Mouse (Mus musculus) adrenal gland, adult (tissue): ENCODE measurements around the gene Hagh.

ENCODE experiments used
- DNase-seq, 2 experiments: peaks; one replicate each; pipeline ENCODE4 v3.0.0; 2022 to 2023; ENCODE audit warnings: low spot score in 1 of 2; ENCODE audit not compliant: inconsistent age in 2 of 2

Gene Hagh

DNA sequence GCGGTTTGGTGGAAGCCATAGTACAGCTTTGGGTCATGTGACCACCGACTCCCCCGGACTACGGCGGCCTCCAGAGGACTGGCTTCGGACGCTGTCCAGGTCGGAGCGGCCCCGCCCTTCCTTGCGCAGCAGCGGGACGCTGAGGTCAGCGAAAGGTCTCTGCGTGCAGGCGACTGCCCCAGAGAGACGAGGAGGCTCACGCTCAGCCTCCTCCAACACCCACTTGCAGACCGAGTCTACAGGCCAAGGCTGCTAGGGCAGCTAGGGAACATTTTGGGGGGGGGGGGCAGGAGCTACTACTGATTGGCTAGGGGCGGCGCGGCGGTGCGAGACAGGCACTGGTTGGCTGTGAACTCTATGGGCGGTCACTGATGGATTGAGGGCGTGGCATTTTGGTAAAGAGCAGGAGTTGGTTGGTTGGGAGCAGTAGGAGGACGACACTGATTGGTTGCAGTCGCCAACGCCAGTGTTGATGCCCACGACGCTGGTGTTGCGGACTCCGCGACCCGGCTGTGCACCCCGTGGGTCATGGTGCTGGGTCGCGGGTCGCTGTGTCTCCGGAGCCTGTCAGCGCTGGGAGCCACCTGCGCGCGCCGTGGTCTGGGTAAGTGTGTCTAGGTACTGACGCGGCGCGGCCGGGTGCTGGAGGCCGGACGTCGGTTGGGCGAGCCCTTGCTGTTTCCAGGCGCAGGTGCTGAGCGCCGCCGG lies 10.3 kb downstream of the Hagh start, which contains the start of gene Fahd1:
Gene Fahd1, minus strand, starts transcription at position 300 of the 708 bp plus-strand sequence.
- peak; percentile 97 to 99 for DNase-seq

DNA sequence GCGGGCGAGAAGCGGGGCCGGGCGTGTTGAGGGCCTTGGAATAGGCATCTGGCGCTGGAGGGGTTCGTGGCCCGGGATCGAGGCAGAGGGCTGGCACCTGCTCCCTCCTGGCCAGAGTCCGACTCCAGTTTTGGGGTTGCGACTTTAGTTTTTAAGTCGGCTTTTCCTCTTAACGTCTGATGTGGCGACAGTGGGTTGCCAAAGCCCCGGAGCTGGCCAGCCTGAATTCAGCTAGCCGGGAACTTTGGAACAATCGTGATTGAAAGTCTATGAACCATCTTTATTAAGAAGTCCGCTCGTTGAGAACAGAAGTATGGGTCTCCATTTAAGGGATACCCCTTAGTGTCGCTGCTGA lies 10.8 kb downstream of the Hagh start:
- no peak for DNase-seq

DNA sequence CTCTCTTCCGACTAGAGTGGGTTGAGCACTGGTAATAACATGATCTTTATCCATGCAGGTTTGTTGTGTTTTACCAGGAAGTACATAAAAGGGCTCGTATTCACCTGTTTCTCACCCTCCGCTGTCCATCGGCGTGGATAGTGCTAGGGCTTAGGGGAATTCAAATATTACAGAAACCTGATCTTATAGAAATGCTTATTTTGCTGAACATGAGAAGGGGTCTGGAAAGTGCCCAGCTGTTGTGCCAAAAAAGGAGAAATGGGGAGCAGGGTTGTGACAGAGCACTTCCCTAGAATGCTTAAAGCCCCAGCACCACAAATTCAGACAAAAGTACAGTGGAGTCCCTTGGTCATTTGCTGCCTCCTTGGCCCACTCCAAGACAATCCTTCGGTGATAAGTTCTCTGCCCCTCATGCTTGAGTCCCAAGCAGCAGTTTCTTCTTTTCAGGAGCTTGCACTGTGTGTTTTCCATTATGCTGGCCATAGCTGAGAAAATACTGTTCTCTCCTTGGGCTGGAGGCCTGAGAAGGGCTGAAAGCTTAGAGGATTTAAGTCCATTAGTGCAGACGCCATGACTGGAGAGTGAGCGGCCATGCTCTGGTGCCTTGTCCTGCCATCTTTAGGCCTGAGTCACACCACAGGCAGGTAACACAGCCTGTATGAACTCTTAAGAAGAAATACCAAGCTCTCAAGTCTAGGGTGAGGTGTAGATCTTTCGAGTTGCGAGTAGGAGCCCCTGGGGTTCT lies 11.6 kb downstream of the Hagh start:
- DNase-seq, result no peak

DNA sequence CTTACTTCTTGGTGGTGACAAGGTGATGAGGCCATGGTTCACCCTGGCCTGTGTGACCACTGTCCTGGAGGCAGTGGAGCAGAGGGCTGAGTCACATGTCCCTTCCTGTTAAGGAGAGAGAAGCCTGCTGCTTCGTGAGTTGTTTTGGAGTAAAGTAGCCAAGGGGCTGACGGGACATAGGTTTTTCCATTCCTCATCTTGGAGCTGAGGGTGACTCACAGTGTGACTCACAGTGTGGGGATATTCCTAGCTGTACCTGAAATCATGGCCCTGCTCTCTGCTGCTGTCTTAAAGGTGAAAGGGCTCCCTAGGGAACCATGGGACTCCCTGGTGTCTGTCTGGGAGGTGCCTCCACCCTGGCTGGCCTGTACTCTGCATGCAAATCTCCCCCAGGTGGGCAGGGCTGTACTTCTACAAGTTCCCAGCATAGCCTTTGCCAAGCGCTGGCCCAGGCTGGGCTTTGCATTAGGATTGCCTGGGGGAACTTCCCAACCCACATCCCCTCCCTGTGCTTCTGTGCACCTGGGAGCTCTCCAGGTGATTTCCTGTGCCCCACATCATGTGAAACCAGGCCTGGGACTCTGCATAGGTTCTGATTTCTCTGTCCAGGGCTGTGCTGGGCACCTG lies 16.0 kb downstream of the Hagh start:
- peak; percentile 39 to 63 for DNase-seq

DNA sequence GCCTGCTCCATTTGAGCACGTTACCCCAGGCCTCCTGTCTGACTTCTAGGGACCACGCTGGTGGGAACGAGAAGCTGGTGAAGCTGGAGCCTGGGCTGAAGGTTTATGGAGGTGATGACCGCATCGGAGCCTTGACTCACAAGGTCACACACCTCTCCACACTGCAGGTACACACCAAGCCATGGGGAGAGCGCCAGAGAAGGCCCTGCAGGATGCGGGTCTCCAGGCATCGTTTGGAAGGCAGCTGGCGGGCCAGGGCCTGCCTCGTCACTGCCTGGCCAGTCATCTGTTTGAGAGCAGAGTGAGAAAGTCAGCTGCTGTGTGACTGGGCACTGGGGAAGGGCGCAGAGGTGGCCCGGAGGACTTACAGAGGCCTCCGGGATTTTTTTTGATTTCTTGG lies 16.6 kb downstream of the Hagh start:
- no peak for DNase-seq

DNA sequence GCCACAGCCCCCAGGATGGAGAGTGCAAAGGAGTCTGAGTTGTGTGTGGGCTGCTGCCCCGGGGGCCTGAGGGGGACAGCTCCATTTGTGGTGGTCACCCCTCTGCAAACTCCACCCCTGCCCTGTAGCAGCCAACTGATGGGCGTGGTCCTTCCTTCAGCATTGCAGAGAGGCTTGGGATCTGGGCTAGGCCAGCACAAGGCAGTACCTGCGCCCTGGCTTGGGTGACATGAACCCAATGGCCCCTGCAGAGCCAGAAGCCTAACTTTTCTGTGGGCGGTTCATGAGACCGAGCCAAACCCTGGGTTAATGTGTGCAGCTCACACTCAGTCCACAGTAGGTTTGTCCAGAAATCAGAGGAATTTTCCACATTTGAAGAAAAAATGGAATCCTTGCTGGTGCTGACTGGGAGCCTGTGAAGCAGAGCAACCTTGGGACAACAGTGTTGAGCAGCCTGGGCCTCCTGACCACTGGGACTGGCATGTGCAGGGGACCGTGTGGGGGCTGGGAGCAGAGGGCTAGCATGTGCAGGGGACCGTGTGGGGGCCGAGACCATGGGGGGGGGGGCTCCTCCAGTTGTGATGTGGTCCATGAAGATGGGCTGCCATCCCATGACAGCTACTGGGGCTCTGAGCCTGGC lies 18.0 kb downstream of the Hagh start:
- DNase-seq, result no peak

DNA sequence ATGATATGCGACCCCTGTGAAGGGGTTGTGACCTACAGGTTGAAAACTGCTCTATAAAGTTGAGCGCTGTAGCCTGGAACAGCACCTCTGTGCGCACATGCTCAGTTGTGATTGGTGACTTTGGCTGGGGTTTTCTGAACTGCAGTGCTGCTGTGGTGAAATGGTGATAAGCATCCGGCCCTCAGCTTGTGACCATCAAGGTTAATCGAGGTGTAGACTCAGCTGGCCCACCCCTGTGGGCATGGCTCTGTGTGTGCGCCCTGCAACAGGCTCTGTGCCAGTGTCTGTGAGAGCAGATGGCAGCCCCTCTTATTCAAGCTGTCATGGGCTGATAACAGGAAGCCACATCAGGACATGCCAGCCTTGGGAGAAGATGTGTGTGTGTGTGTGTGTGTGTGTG lies 19.0 kb downstream of the Hagh start:
- no peak for DNase-seq

DNA sequence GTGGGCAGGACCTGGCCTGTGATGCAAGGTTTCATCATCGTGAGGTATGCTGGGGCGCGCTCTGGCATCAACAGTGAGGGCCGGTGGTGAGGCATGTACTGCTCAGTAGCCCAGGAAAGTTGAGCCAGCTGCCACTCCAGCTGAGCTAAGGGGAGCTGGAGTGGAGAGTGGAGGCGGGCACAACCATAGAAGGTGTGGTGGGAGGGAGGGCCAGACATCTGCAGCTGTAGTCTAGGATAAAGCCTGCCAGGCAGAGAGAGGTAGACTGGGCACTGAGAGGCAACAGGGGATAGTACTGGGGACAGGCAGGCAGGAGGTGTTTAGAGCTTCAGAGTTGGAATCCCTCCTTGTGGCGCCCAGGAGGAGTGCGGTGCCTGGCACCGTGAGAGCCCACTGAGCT lies 20.1 kb downstream of the Hagh start:
- DNase-seq, result no peak

DNA sequence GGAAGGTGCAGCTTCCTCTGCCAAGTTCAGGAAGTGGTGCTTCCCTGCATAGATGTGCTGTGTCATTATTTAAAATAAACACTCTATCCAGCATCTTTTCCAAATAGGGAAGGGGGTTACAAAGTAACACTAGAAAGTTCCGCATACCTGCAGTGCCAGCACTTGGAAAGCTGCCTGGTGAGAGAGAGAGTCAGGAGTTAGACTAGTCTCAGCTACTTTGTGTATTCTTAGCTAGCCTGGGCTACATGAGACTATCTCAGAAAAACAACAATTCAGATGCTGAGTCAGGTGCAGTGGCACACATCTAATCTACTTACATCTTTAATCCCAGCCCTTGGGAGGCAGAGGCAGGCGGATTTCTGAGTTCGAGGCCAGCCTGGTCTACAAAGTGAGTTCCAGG lies 21.8 kb downstream of the Hagh start:
- DNase-seq, result no peak

DNA sequence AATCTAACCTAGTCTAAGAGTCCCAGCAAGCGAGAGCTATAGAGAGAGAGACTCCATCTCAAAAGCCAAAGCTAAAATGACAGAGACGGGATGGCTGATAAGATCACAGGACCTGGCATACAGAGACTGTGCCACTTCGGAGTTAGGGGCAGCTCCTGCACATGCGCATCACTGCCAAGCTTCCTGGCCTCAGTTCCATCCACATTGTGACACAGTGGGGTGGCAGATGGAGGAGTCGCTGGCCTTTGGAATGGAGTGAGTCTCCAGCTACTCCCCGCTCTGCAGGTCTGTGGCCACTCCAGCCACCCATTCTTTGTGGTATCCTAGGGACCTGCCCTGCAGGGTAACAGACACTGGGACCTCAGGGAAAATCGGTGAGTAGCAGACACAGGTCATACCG lies 25.8 kb downstream of the Hagh start, which contains the start of gene Igfals:
Gene Igfals, plus strand, starts transcription at position 222 of the 400 bp plus-strand sequence.
- DNase-seq, result no peak

DNA sequence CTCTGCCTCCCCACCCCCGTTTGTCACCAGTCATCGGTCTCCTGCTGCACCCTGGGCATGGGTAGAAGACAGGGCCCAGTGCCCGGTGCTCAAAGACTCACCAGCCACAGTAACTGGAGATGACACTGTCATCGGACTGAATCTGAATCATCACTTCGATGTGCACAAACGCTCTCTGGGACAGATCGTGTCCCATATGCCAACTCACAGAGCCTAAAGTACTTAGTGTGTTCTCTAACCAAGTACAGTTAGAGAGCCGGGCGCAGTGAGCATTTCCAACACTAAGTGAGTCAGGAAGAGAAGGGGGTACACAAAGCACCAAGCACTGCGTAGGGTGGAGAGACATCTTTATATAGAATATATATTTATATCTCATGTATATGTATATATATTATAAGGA lies 28.0 kb downstream of the Hagh start:
- DNase-seq, result no peak

DNA sequence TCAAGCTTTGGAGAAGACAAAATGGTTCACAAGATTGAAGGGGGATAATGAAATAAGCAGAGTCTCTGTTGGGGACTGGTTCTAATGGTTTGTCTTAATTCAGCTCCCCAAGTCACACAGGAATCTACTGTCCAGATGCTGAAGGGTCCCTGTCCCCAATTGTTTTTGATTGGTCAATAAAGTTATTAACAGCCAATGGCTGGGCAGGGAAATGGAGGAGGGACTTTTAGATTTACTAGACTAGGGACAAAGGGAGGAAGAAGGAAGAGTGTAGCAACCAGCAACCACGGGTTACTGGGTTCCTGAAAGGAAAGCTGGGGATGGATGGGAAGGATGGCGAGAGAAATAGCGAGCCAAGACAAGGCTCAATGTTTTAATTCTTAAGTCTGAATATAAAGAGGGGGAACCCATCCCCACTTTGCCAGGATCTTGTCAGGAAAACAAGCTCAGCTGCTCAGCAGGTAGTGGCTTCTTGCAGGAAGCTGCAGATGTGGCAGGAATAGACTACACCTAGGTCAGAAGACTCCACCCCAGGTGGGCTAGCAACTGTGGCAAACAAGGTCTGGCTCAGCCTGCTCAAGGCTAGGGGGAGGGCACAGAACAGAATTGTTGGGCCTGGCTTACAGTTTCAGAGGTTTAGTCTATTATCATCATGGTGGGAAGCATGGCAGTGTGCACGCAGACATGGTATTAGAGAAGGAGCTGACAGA lies 33.9 kb downstream of the Hagh start:
- peak in 1 of 2 experiments; percentile 13 for DNase-seq

DNA sequence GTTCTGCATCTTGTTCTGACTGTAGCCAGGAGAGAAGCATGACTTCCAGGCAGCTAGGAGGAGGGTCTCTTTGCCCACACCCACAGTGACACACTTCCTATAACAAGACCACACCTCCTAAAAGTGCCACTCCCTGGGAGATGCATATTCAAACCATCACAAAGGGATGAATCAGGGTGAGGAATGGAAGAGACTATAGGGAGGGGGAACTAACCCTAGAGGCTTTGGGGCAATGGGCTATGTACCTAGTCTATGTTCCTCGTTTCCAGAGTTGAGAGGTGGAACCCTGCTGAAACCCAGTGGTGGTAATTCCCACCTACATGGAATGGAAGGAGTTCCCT lies 34.4 kb downstream of the Hagh start:
- no peak for DNase-seq

DNA sequence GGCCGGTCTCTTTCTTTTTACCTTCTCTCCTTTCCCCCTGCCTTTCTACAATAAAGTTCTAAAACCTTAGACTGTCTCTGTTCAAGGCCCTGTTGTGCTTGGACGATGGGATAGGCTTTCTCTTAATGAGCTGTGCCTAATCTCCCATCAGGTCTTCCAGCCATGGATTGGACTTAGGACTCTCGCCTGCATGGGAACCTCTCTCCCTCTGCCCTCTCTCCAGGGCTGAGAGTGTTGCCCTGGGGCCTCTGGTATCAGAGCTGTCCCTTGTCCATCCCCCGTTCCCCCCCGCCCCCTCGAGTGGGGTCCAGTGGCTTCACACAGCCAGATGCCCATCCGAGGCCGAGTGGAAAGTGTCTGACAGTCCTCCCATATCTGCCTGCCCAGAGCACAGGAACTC lies 35.0 kb downstream of the Hagh start:
- no peak for DNase-seq

DNA sequence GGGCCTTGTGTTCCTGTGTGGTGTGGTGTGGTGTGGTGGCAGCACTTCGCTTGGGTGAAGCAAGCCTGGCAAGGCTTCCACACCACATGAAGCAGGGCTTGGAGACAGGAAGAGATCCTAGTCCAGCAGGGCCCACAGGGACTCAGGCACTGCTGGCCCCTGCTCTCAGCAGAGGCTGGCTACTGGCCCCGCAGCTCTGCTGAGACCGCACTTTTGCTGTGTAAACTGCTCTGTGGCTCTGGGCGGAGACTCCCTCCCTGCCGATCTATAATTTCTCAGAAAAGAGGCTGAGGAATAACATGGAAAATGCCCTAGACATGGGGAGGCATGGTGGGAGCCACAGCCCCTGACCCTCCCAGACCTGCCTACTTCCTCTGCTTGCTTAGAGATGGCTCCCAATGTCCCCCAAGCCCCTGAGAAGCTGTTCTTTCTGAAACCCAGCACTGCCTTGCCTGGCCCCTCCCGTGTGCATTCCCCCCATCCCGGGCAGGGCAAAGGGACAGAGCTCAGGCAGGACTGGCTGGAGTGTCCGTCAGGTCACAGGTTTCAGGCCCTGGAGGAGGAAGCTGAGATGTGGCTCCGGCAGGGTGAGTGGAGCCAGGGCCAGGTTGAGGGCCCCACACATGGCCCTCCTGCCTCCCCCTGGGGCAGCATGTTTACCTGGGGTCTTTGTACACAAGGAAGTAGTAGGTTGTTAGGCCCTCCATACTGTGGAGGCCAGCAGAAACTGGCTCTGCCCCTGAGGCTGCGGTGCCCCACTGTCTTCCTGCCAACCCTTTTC lies 37.6 kb downstream of the Hagh start:
- DNase-seq, result peak in 1 of 2 experiments; percentile 51

DNA sequence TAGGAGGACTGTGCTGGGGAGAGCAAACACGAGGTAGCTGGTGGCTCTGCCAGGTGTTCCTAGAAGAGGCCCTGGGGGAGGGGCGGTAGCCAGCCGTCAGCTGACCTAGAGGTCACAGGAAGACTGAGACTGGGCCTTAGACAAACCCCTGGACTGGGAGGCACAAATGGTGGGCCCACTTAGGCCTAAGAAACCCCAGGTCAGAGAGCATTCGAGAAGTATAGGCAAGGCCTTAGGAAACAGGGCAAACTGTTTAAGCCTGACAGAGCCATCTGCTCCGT lies 38.1 kb downstream of the Hagh start:
- no peak for DNase-seq

DNA sequence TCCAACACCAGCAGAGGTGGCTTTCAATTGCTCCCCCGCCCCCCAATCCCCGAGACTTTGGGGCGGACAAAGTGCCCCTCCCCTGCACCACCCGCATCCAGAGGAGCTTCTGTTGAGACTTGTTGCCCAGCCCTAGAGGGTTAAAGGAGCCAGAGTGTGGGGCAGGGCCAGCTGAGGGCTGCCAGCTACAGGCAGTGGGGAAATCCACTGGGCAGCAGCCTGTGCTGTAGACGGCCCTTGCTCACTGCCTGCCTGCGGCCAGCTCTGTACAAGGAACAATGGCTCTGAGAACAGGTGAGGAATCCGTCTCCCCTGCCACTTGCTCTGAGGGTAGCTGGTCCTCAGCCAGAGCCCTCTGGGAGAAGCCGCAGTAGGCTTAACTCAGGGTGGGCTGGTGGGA lies 38.6 kb downstream of the Hagh start:
- DNase-seq, result peak in 1 of 2 experiments; percentile 32

DNA sequence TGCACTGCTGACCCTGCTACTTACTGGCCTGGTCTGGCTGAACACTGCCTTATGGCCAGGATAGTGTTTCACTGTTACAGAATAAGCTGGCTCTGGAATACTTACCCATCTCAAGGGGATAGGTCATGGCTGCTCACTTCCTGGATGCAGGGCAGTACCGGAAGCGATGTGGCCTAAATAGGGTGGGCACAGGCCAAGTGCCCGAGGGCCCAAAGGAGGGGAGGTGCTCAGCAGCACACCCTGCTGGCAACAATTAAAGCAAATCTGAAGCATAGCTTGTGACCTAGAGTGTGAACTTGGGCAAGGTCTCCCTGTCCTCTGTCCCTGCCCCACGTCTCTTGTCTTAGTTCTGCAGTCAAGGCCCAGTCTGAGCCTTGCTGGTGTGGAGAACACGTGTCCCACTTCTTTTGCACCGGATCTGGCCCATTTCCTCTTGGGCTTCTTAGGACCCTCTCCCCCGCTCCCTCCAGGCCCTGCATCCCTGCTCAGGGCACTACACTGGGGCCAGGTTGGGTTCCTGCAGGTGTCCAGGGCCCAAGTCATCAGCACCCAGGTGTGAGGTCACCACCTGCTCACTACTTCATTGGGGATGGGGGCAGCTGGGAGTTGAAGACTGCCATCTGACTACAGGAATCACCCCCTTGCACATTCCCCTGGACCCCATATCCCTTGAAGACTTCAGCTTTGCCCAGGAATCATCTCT lies 41.9 kb downstream of the Hagh start:
- peak in 1 of 2 experiments; percentile 70 for DNase-seq

DNA sequence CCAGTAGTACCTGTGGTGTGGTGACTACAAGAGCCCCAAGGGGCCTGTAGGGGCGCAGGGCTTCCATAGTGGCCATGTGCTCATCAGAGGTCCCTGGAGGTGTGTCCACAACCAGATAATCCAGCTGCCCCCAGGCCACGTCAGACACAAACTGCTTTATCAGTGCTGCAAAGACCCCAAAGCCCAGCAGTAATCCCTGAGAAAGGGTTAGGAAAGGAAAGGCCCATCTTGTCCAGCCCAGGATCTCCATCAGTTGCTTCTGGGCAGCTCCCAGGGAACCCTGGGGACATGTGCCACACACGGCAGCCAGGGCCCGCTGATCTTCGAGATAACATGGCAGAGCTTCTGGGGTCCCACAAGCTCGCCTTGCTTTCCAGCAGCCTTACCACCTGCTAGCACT lies 44.4 kb downstream of the Hagh start:
- DNase-seq, result peak in 1 of 2 experiments; percentile 33
